Mouse (Mus musculus) G1E (cell line): Measurements from ENCODE around the gene Satb1. TPM values are rescaled to one million over a fixed set of nuclear protein-coding genes. Genes with fewer than 3 reads are reported as not detected.

Experiments used
- ATAC-seq: 2 replicates; pipeline ENCODE4 v1.8.0; 2016; ENCODE audit warnings: mild to moderate bottlenecking; ENCODE audit not compliant: insufficient number of reproducible peaks, poor library complexity, low FRiP score, severe bottlenecking; ENCODE audit errors: extremely low read depth
- DNase-seq: peaks from one replicate; pipeline ENCODE4 v3.0.0; 2012; ENCODE audit warnings: low spot score
- H3K27me3 ChIP-seq: 2 replicates; pipeline ENCODE4 v1.6.1; 2012; ENCODE audit warnings: mild to moderate bottlenecking, low read length, inconsistent platforms; ENCODE audit not compliant: insufficient read depth
- H3K36me3 ChIP-seq: replicated peaks from 2 replicates; pipeline ENCODE3; 2012; ENCODE audit warnings: mild to moderate bottlenecking, inconsistent platforms
- H3K4me1 ChIP-seq: 2 replicates; pipeline ENCODE4 v1.6.1; 2012; ENCODE audit warnings: low read depth, low read length, inconsistent platforms, mixed read lengths; ENCODE audit not compliant: insufficient read depth
- H3K4me3 ChIP-seq: 2 replicates; pipeline ENCODE4 v1.5.1; 2012; ENCODE audit warnings: low read depth, mild to moderate bottlenecking, inconsistent platforms, low read length, moderate library complexity, mixed read lengths
- H3K9me3 ChIP-seq: replicated peaks from 2 replicates; pipeline ENCODE4 v1.6.1; 2012; ENCODE audit warnings: inconsistent platforms
- CTCF ChIP-seq: IDR thresholded peaks from 2 replicates; pipeline ENCODE4 v1.5.1; 2012; ENCODE audit warnings: low read depth, low read length, inconsistent platforms, mixed read lengths
- GATA1 ChIP-seq: IDR thresholded peaks from 2 replicates; pipeline ENCODE4 v1.6.1; 2012; ENCODE audit warnings: borderline replicate concordance, low read length, inconsistent platforms, mixed read lengths
- GATA2 ChIP-seq: IDR thresholded peaks from 2 replicates; pipeline ENCODE4 v1.6.1; 2012; ENCODE audit warnings: low read depth, low read length, inconsistent platforms, borderline replicate concordance
- POLR2AphosphoS5 ChIP-seq: IDR thresholded peaks from 2 replicates; pipeline ENCODE4 v1.6.1; 2012; ENCODE audit warnings: low read depth, low read length, inconsistent platforms; ENCODE audit not compliant: insufficient replicate concordance
- TAL1 ChIP-seq: conservative IDR thresholded peaks from 2 replicates; pipeline ENCODE4 v1.6.1; 2012; ENCODE audit warnings: low read depth, low read length, inconsistent platforms, mixed read lengths
- polyA plus RNA-seq: library from polyadenylated mRNA; stranded (reverse); fragments of >175 nt; gene quantifications from 2 replicates; pipeline ENCODE4 v1.2.3, GENCODE M21; 2012
- total RNA-seq, 2 experiments: library from RNA; stranded (forward) in 1 of 2; stranded (reverse) in 1 of 2; fragments of 200-1000 nt in 1 of 2; fragments of >200 nt in 1 of 2; fragmentation: Nextera tagmentation in 1 of 2; gene quantifications; 2 replicates each; pipeline ENCODE4 v1.2.3; 2014 to 2017

Satb1 gene
- total and polyA plus RNA-seq, 3 experiments: 0.22 TPM; not detected in 2

DNA sequence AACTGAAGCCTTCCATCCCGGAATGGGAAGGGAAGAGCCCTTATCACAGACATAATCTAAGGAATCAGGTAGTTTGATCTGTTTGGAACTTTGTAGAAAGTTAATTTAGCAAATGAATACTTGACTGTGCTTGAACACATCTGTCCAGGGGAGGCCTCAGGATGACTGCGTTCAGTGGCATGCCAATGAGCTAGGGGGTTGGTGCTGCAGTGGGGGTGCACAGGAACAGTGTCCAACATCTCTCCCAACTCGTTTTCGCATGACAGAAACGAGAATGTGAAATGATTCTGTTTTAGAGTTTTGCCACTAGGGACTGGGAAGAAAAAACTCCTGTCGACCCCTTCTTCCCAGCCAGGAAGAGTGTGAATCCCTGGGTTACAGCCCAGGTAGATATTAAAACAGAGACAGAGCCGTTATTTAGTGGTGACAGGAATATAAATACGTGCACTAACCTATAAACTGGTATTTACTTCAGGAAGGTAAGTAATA is 5.1 kb downstream of the Satb1 start:
- peaks cover 32% of the 10 kb centered on the region for H3K9me3 ChIP-seq
- H3K27me3 ChIP-seq: no peaks in the 10 kb centered on the region
- TF ChIP-seq GATA1 (no peak), TAL1 (no peak), CTCF (no peak)
- no peak for DNase-seq
- H3K4me3 ChIP-seq: no peak overlapping the region
- no peaks in the 10 kb centered on the region for H3K36me3 ChIP-seq
- no peaks in the 10 kb centered on the region for H3K4me1 ChIP-seq
- no peak for ATAC-seq

DNA sequence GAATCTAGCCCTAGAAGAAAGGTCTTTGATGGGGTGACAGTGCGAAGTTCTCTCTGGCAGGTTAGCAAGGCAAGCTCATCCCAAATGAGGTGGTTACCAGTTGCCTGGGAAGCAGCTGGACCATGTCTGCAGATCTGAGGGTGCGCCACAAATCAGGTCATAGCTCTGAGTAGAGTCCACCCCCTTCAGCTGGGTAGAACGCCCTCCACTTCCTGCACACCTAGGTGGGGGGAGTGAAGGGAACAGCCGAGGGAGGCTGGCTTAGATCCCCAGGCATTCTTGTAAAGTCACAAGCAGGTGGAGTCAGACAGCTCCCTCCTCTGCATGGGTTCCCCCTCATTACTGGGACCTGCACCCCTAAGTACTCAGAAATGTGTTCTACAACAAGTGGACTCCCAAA is 6.6 kb downstream of the Satb1 start:
- peaks cover 17% of the 10 kb centered on the region for H3K9me3 ChIP-seq
- TF ChIP-seq TAL1 (no peak), CTCF (no peak), GATA2 (no peak), GATA1 (no peak), POLR2AphosphoS5 (no peak)
- no peaks in the 10 kb centered on the region for H3K27me3 ChIP-seq
- H3K4me3 ChIP-seq: no peak overlapping the region
- ATAC-seq (no peak), DNase-seq (no peak)
- no peaks in the 10 kb centered on the region for H3K36me3 ChIP-seq
- H3K4me1 ChIP-seq: no peaks in the 10 kb centered on the region

GRCm38 (mm10) chr17:51814301-51814700 is 18.8 kb downstream of the Satb1 start:
- no peak overlapping the region for H3K4me3 ChIP-seq
- no peak for DNase-seq

DNA sequence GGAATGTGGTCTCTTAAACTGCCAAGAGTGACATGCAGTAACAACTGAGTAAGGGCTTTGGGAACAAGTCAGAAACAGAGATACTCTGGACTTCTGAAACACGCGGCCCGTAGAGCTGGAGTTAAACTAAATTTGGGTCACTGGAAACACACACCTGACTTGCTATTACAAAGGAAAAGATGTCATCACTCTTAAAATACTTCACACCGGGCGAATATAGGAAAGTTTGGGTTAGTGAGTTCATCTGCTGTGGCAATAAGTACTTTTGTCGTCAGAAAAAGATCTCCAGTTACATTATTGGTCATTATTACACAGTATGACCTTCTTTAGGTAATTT is 19.3 kb downstream of the Satb1 start:
- peaks cover 29% of the 10 kb centered on the region for H3K9me3 ChIP-seq
- H3K4me3 ChIP-seq: no peak overlapping the region
- no peaks in the 10 kb centered on the region for H3K36me3 ChIP-seq
- no peaks in the 10 kb centered on the region for H3K4me1 ChIP-seq
- DNase-seq: no peak
- TF ChIP-seq POLR2AphosphoS5 (no peak), GATA2 (no peak)
- no peaks in the 10 kb centered on the region for H3K27me3 ChIP-seq
- no peak for ATAC-seq

More at GRCm38 (mm10) chr17:51814301-51814700, 18.8 kb downstream of the Satb1 start:
- Histone ChIP-seq H3K36me3 (no peaks in the 10 kb centered on the region), H3K27me3 (no peaks in the 10 kb centered on the region), H3K4me1 (no peaks in the 10 kb centered on the region), H3K9me3 (peaks cover 25% of the 10 kb centered on the region)
- ATAC-seq: no peak
- TF ChIP-seq GATA1 (no peak), GATA2 (no peak), POLR2AphosphoS5 (no peak), CTCF (no peak), TAL1 (no peak)

DNA sequence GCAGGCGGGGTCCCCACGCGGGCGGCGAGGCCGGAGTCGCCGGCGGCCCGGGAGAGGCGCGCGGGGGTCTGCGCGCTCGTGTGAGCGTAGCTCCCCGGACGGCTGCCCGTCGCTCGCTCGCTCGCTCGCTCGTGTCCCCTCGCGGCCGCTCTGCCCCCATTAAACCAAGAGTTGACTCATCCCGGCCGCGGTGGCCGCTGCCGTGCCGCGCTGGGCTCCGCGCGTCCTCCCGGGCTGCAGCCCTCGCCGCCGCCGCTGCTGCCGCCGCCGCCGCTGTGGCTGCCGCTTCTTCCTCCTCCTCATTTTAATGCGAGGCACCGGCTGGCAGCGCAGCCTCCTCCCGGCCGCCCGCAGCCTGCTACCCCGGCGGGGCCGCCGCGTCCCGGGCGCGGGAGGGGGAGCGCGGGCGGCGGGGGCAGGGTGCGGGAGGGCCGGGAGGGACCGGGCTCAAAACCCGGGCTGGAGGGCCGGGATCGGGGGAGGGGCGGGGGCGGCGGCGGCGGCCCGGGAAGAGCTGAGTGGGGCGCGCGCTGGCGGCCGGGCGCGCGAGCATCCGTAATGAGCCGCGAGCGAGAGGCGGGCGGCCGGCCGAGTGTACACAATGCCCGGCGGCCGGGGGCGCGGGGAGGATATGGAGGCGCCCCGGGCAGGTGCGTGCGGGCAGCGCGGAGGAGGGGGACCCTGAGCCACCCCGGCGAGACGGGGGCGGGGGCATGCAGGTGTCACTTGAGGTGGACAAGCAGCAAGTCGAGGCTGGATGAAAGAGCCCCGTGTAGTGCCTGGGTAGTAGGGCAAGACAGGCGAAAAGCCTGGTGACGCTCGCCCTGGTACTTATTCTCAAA is 19.9 kb downstream of the Satb1 start:
- no peaks in the 10 kb centered on the region for H3K36me3 ChIP-seq
- no peak for ATAC-seq

GRCm38 (mm10) chr17:51812261-51812941 is 20.7 kb downstream of the Satb1 start:
- peaks cover 28% of the 10 kb centered on the region for H3K9me3 ChIP-seq
- H3K4me1 ChIP-seq: no peaks in the 10 kb centered on the region
- ATAC-seq (no peak), DNase-seq (no peak)
- no peaks in the 10 kb centered on the region for H3K27me3 ChIP-seq
- H3K4me3 ChIP-seq: no peak overlapping the region; the same call in 1 of the 2 replicates
- no peak for TF ChIP-seq CTCF
- no peak for TF ChIP-seq GATA1
- TF ChIP-seq GATA2: no peak
- no peak for TF ChIP-seq POLR2AphosphoS5
- no peak for TF ChIP-seq TAL1
- H3K36me3 ChIP-seq: no peaks in the 10 kb centered on the region

More for the DNA sequence above, 19.9 kb downstream of the Satb1 start:
- Histone ChIP-seq H3K4me1 (no peaks in the 10 kb centered on the region), H3K4me3 (no peak overlapping the region), H3K27me3 (no peaks in the 10 kb centered on the region), H3K9me3 (peaks cover 27% of the 10 kb centered on the region)
- TF ChIP-seq POLR2AphosphoS5 (no peak), GATA1 (no peak), TAL1 (no peak), GATA2 (no peak), CTCF (no peak)
- no peak for DNase-seq
